Mouse (Mus musculus) heart, embryonic 15.5 days (tissue): ENCODE measurements around the gene Cyp3a57. TPM values are rescaled to one million over a fixed set of nuclear protein-coding genes. Genes with fewer than 3 reads are reported as not detected.

Source experiments
- ATAC-seq: fragments of 200-750 bp; cut with Nextera tagmentation; replicated peaks from 2 replicates; pipeline ENCODE4 v1.8.0; 2017; ENCODE audit warnings: low read depth, moderate TSS enrichment; ENCODE audit not compliant: insufficient number of reproducible peaks, insufficient read depth, low FRiP score
- H3K27ac ChIP-seq: fragments of 300-500 bp; sonication (generic); 2 replicates; pipeline ENCODE4 v1.5.1; 2015; ENCODE audit warnings: mild to moderate bottlenecking, inconsistent platforms
- H3K27me3 ChIP-seq: fragments of 300-500 bp; sonication (generic); 2 replicates; pipeline ENCODE4 v1.6.1; 2015; ENCODE audit warnings: inconsistent platforms
- H3K36me3 ChIP-seq: fragments of 300-500 bp; sonication (generic); 2 replicates; pipeline ENCODE4 v1.6.1; 2015; ENCODE audit warnings: mild to moderate bottlenecking, inconsistent platforms
- H3K4me1 ChIP-seq: fragments of 300-500 bp; sonication (generic); replicated peaks from 2 replicates; pipeline ENCODE4 v1.6.1; 2015; ENCODE audit warnings: inconsistent platforms
- H3K4me2 ChIP-seq: fragments of 300-500 bp; sonication (generic); 2 replicates; pipeline ENCODE4 v1.6.1; 2015; ENCODE audit warnings: inconsistent platforms, mild to moderate bottlenecking, moderate library complexity
- H3K4me3 ChIP-seq: fragments of 300-500 bp; sonication (generic); 2 replicates; pipeline ENCODE4 v1.5.1; 2015; ENCODE audit warnings: mild to moderate bottlenecking, inconsistent platforms
- H3K9ac ChIP-seq: fragments of 300-500 bp; sonication (generic); 2 replicates; pipeline ENCODE4 v1.6.1; 2015; ENCODE audit warnings: mild to moderate bottlenecking, inconsistent platforms
- H3K9me3 ChIP-seq: fragments of 300-500 bp; sonication (generic); replicated peaks from 2 replicates; pipeline ENCODE4 v1.6.1; 2016; ENCODE audit warnings: inconsistent platforms
- WGBS: fragments of 180-500 bp; shearing (Covaris S2); methylation state at CpG from one replicate; pipeline ENCODE4 v1.1.7; 2015; ENCODE audit warnings: mixed read lengths; 5-methylcytosine and 5-hydroxymethylcytosine counted together
- polyA plus RNA-seq: library from polyadenylated mRNA; unstranded; fragments of >200 nt; fragmentation: Nextera tagmentation; extraction: Ambion mirVana; gene quantifications from 2 replicates; pipeline ENCODE4 v1.2.1, GENCODE M21; 2015

The Cyp3a57 gene
- polyA plus RNA-seq, 1 experiment from 2014 or later: not detected

DNA sequence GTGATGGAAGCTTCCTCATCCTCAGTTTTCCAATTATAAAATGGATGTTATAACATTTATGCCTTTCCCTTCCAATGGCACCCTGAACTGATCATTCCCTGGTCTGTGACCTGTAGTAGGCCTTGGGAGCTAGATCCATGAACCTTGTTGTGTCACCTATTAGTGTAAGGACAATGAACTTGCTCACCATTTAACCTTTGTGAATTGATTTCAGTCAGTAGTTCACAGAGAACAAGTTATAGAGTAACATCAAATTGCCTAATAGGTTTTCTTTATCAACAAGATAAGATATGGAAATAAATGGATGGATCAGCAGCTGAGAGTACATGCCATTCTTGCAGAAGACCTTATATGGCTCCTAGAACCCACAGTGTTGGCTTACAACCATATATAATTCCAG is 85.9 kb downstream of the Cyp3a57 start:
- H3K9ac ChIP-seq: no peak overlapping the region
- H3K27ac ChIP-seq: no peak overlapping the region
- no peak overlapping the region for H3K4me2 ChIP-seq
- H3K27me3 ChIP-seq: no peaks in the 10 kb centered on the region
- no peak for ATAC-seq
- no peak overlapping the region for H3K4me3 ChIP-seq
- H3K9me3 ChIP-seq: peaks cover 5% of the 10 kb centered on the region; the same call in 1 of the 2 replicates
- H3K4me1 ChIP-seq: no peaks in the 10 kb centered on the region
- H3K36me3 ChIP-seq: no peaks in the 10 kb centered on the region

DNA sequence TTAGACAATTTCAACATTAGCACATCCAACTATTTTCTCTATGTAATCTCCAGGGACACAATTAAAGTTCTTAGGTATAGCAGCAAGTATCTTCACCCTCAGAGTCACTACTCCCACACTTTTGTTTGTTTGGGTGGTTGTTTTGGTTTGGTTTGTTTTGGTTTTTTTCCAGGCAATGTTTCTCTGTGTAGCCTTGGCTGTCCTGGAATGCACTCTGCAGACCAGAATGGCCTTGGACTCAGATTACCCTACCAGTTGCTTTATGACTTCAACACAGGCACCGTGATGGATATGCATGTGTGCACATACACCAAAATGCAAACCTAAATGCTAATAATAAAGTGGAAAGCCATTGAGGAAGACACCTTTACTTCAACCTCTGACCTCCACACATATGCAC is 88.6 kb downstream of the Cyp3a57 start:
- Histone ChIP-seq H3K4me3 (no peak overlapping the region), H3K9me3 (peaks cover 5% of the 10 kb centered on the region; the same call in 1 of the 2 replicates), H3K4me2 (no peak overlapping the region), H3K27ac (no peak overlapping the region), H3K9ac (no peak overlapping the region), H3K27me3 (no peaks in the 10 kb centered on the region), H3K4me1 (no peaks in the 10 kb centered on the region), H3K36me3 (no peaks in the 10 kb centered on the region)
- ATAC-seq: no peak
- WGBS: 70% methylated on average over 1 of the region's 1 CpGs

Other genes starting within 250 kb of the Cyp3a57 start
- gene Arpc1b, start 231.1 kb upstream of the Cyp3a57 start, polyA plus RNA-seq: 214 and 308 TPM in 2 replicates
- 52.1 and 65.4 TPM in 2 replicates for gene Pdap1, start 205.0 kb upstream of the Cyp3a57 start, polyA plus RNA-seq
- 113 and 116 TPM in 2 replicates for gene Bud31, start 204.9 kb upstream of the Cyp3a57 start, polyA plus RNA-seq
- 11.9 and 15.8 TPM in 2 replicates for gene Ptcd1, start 178.2 kb upstream of the Cyp3a57 start, polyA plus RNA-seq
- gene Cpsf4, start 178.1 kb upstream of the Cyp3a57 start, polyA plus RNA-seq: 20.9 and 28.2 TPM in 2 replicates
- 1,147 and 1,514 TPM in 2 replicates for gene Atp5j2, start 153.2 kb upstream of the Cyp3a57 start, polyA plus RNA-seq
- 6.0 and 7.4 TPM in 2 replicates for gene Zkscan14, start 143.4 kb upstream of the Cyp3a57 start, polyA plus RNA-seq
- 8.4 and 10.3 TPM in 2 replicates for gene Zkscan5, start 140.7 kb upstream of the Cyp3a57 start, polyA plus RNA-seq
- gene Zfp655, start 113.6 kb upstream of the Cyp3a57 start, polyA plus RNA-seq: 27.4 and 29.6 TPM in 2 replicates
- gene Zscan25, start 64.8 kb upstream of the Cyp3a57 start, polyA plus RNA-seq: 0.40 and 0.62 TPM in 2 replicates
- not detected in 2 replicates for gene Cyp3a16, start 124.4 kb downstream of the Cyp3a57 start, polyA plus RNA-seq
- not detected in 2 replicates for gene Cyp3a41b, start 239.5 kb downstream of the Cyp3a57 start, polyA plus RNA-seq